Mouse (Mus musculus) cortical plate, adult 2 months (tissue): ENCODE measurements around the gene Slc11a2. TPM values are rescaled to one million over a fixed set of nuclear protein-coding genes. Genes with fewer than 3 reads are reported as not detected.
"Not testable (repeated sequence)": the region's sequence is repeated elsewhere in the genome, so short reads cannot be mapped to it uniquely, and the experiment has no call there.

Experiments used
- H3K27ac ChIP-seq: fragments of 200-500 bp; 2 replicates; pipeline ENCODE4 v1.5.1; 2012; ENCODE audit warnings: low read length, control low read depth, inconsistent platforms; ENCODE audit not compliant: insufficient read depth
- H3K4me1 ChIP-seq: fragments of 200-500 bp; 2 replicates; pipeline ENCODE4 v1.6.1; 2011; ENCODE audit warnings: low read length; ENCODE audit not compliant: control insufficient read depth, insufficient read depth
- H3K4me3 ChIP-seq: fragments of 200-500 bp; 2 replicates; pipeline ENCODE4 v1.5.1; 2011; ENCODE audit warnings: mild to moderate bottlenecking, low read length, control low read depth; ENCODE audit not compliant: insufficient read depth
- CTCF ChIP-seq: fragments of 200-500 bp; IDR thresholded peaks from 2 replicates; pipeline ENCODE4 v1.5.1; 2011; ENCODE audit warnings: mild to moderate bottlenecking, control low read depth, low read length; ENCODE audit not compliant: insufficient read depth; ENCODE audit errors: extremely low read depth
- POLR2A ChIP-seq: fragments of 200-500 bp; IDR thresholded peaks from 2 replicates; pipeline ENCODE4 v1.6.1; 2011; ENCODE audit warnings: mild to moderate bottlenecking, low read length, control low read depth; ENCODE audit not compliant: insufficient read depth; ENCODE audit errors: extremely low read depth
- polyA plus RNA-seq: library from polyadenylated mRNA; depleted of rRNA; stranded (reverse); fragments of >200 nt; gene quantifications from 2 replicates; pipeline ENCODE4 v1.2.3, GENCODE M21; 2012

Gene Slc11a2
- polyA plus RNA-seq, 1 experiment = 47.8 TPM

- TF ChIP-seq CTCF (no peak), POLR2A (no peak)
- no peak overlapping the region for H3K27ac ChIP-seq
Observed at GRCm38 (mm10) chr15:100391599-100391998, 33.3 kb downstream of the Slc11a2 start.

GRCm38 (mm10) chr15:100391066-100391465 lies 33.8 kb downstream of the Slc11a2 start:
- H3K4me1 ChIP-seq = no peaks in the 10 kb centered on the region
- no peak for TF ChIP-seq POLR2A
- TF ChIP-seq CTCF = no peak
- H3K27ac ChIP-seq = no peak overlapping the region
- H3K4me3 ChIP-seq = no peak overlapping the region

More at GRCm38 (mm10) chr15:100391599-100391998, 33.3 kb downstream of the Slc11a2 start:
- Histone ChIP-seq H3K4me3 (no peak overlapping the region), H3K4me1 (no peaks in the 10 kb centered on the region)

- TF ChIP-seq POLR2A (no peak), CTCF (no peak)
Observed at GRCm38 (mm10) chr15:100388886-100389285, 36.0 kb downstream of the Slc11a2 start.

GRCm38 (mm10) chr15:100388224-100388835 lies 36.5 kb downstream of the Slc11a2 start:
- no peak for TF ChIP-seq CTCF
- no peak for TF ChIP-seq POLR2A
- Histone ChIP-seq H3K27ac (no peak overlapping the region), H3K4me1 (no peaks in the 10 kb centered on the region), H3K4me3 (no peak overlapping the region)

More at GRCm38 (mm10) chr15:100388886-100389285, 36.0 kb downstream of the Slc11a2 start:
- Histone ChIP-seq H3K4me1 (no peaks in the 10 kb centered on the region), H3K27ac (no peak overlapping the region), H3K4me3 (no peak overlapping the region)

- TF ChIP-seq CTCF = no peak
- TF ChIP-seq POLR2A = no peak
- H3K4me3 ChIP-seq = no peak overlapping the region
- H3K27ac ChIP-seq = no peak overlapping the region
- H3K4me1 ChIP-seq = no peaks in the 10 kb centered on the region
Observed at GRCm38 (mm10) chr15:100387544-100388223, 37.2 kb downstream of the Slc11a2 start.

GRCm38 (mm10) chr15:100385705-100386104 lies 39.2 kb downstream of the Slc11a2 start:
- H3K27ac ChIP-seq = no peak overlapping the region
- no peaks in the 10 kb centered on the region for H3K4me1 ChIP-seq
- TF ChIP-seq POLR2A (no peak), CTCF (no peak)
- H3K4me3 ChIP-seq = no peak overlapping the region

GRCm38 (mm10) chr15:100380104-100380503 lies 44.8 kb downstream of the Slc11a2 start:
- Histone ChIP-seq H3K4me3 (no peak overlapping the region), H3K27ac (no peak overlapping the region), H3K4me1 (no peaks in the 10 kb centered on the region)
- TF ChIP-seq POLR2A (no peak), CTCF (no peak)

- no peak for TF ChIP-seq POLR2A
- no peak for TF ChIP-seq CTCF
- no peaks in the 10 kb centered on the region for H3K4me1 ChIP-seq
- H3K4me3 ChIP-seq = no peak overlapping the region
- no peak overlapping the region for H3K27ac ChIP-seq
Observed at GRCm38 (mm10) chr15:100379658-100380057, 45.2 kb downstream of the Slc11a2 start.

GRCm38 (mm10) chr15:100377847-100378505 lies 46.9 kb downstream of the Slc11a2 start:
- not testable (repeated sequence) for H3K27ac ChIP-seq, H3K4me1 ChIP-seq, H3K4me3 ChIP-seq

GRCm38 (mm10) chr15:100375066-100375465 lies 49.8 kb downstream of the Slc11a2 start:
- no peaks in the 10 kb centered on the region for H3K4me1 ChIP-seq
- no peak overlapping the region for H3K27ac ChIP-seq
- no peak overlapping the region for H3K4me3 ChIP-seq
- TF ChIP-seq POLR2A = no peak
- peak; percentile 62 for TF ChIP-seq CTCF
